Mouse (Mus musculus) granulocyte monocyte progenitor cell, adult 5-6 weeks (primary cell): ENCODE measurements around the gene Ssna1. TPM values are rescaled to one million over a fixed set of nuclear protein-coding genes. Genes with fewer than 3 reads are reported as not detected.
"Not testable (repeated sequence)": the region's sequence is repeated elsewhere in the genome, so short reads cannot be mapped to it uniquely, and the experiment has no call there.

Experiments
- ATAC-seq: replicated peaks from 2 replicates; pipeline ENCODE4 v1.8.0; 2016; ENCODE audit warnings: mild to moderate bottlenecking, moderate TSS enrichment, inconsistent platforms; ENCODE audit not compliant: poor library complexity, severe bottlenecking
- total RNA-seq, 2 experiments: library from RNA; stranded (forward) in 1 of 2; stranded (reverse) in 1 of 2; fragments of 200-712, 200-1000 nt in 1 of 2; fragments of >200 nt in 1 of 2; fragmentation: Nextera tagmentation in 1 of 2; gene quantifications; 2 replicates each; pipeline ENCODE4 v1.2.3; 2014 to 2017

The Ssna1 gene
- total RNA-seq, 2 experiments from 2014 or later: 84.1 to 120 TPM

- ATAC-seq: peak; percentile 20
Measured at GRCm38 (mm10) chr2:25262795-25263622, 9.2 kb downstream of the Ssna1 start.

- ATAC-seq: peak; percentile 89
Measured at GRCm38 (mm10) chr2:25262291-25262767, 9.9 kb downstream of the Ssna1 start, which contains the start of gene Tprn. TSS of gene Tprn (plus strand) at chr2:25262618.

- ATAC-seq: no peak
Measured at GRCm38 (mm10) chr2:25261870-25262269, 10.4 kb downstream of the Ssna1 start.

DNA sequence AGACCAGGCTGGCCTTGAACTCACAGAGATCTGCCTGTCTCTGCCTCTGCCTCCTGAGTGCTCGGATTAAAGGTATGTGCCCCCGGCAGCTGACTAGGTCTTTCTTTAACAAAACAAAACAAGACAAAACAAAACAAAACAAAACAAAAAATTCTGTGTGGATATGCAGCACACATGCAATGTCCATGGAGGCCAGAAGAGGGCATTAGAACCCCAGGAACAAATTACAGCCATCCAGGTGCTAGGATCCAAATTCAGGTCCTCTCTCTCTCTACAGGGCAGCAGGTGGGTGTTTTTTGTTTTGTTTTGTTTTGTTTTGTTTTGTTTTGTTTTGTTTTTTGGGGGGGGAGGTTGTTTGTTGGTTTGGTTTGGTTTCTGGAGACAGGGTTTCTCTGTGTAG lies 13.4 kb downstream of the Ssna1 start:
- ATAC-seq: no peak

DNA sequence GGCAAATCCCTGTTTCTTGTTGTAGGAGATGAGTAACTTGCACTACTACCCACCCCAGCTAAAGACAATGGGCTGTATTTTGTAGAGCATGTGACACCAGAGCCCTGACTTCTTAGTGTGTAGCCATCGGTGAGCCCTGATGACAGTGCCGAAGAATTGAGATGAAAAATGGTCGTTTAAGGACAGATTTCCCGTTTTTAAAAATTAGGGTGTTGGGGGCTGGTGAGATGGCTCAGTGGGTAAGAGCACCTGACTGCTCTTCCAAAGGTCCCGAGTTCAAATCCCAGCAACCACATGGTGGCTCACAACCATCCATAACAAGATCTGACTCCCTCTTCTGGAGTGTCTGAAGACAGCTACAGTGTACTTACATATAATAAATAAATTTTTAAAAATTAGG lies 15.0 kb downstream of the Ssna1 start:
- not testable (repeated sequence) for ATAC-seq

GRCm38 (mm10) chr2:25256443-25257109 lies 15.7 kb downstream of the Ssna1 start:
- peak; percentile 62 for ATAC-seq

GRCm38 (mm10) chr2:25255284-25255779 lies 16.9 kb downstream of the Ssna1 start, which contains the start of gene Tmem203:
TSS of gene Tmem203 (plus strand) at chr2:25255439.
- peak; percentile 91 for ATAC-seq

GRCm38 (mm10) chr2:25252331-25252730 lies 19.9 kb downstream of the Ssna1 start:
- no peak for ATAC-seq

DNA sequence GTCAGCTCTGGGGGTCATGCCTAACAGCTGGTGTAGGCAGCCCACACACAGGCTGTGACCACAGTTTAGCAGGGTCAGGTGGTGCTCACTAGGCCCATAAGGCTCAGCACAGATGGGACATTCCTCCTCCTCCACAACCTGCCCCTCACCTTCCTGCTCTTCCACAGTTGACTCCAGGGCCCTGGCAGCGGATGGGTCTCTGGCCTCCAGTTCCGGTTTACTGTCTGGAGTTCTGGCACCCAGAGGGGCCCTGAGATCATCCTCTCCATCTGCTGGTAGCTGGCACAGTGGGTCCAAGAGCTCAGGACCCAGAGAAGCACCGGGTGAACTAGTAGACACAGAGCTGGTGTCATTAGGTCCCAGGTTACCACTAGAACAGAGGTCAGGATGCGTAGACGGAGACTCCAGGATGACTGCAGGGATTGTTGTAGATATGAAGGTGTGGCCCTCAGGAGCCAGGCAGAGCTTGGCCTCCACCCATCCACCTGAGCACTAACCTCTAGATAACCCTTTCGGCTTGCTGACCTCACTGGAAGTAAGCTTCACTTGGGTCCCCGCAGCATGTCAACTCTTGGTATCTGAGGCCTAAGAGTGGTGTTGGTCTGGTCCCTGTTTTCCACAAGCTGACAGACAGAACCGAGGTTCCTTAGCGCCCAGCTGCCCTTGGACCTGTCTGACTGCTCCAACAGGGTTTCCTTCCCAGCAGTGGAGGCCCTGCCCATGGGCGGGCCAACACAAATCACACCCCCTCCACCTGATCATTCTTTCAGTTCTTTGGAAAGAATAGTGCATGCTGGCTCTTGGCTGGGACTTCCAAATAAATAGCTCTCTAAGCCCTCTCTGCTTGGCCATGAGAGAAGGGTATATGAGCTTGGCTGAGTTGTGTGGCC lies 25.8 kb downstream of the Ssna1 start, which contains the start of gene AL732309.1:
AL732309.1 (minus strand) TSS at position 681 of the 890 bp plus-strand sequence.
- ATAC-seq: no peak

DNA sequence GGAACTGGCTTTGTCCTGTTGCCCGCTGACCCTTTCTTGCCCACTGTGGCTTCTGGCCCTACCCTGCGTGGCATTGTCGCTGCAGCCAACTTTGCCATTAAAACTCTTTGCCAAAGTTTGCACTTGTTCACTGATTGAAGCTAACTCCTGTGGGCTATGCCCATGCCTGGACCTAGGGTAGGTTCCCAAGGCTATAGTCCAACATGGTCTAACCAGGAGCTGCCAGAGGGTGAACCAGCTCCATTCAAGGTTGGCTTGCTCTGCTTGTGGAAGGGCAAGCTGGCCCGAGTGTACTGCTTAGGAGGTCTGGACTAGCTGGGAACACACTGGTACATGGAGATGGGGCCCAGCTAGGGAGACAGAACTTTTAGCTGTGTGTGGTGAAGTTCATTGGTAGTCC lies 28.1 kb downstream of the Ssna1 start:
- ATAC-seq: no peak

DNA sequence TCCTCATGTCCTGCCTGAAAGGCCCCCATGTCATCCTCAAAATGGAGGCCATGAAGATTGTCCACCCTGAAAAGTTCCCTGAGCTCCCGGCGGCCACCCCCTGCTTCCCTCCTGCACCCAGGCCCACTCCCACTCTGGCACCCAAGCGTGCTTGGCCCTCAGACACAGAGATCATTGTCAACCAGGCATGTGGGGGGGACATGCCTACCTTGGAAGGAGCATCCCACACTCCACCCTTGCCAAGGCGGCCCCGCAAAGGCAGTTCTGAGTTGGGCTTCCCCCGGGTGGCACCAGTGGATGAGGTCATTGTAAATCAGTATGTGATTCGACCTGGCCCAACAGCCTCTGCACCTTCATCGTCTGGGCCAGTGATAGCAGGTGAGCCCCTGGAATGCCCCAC lies 28.9 kb downstream of the Ssna1 start:
- no peak for ATAC-seq

DNA sequence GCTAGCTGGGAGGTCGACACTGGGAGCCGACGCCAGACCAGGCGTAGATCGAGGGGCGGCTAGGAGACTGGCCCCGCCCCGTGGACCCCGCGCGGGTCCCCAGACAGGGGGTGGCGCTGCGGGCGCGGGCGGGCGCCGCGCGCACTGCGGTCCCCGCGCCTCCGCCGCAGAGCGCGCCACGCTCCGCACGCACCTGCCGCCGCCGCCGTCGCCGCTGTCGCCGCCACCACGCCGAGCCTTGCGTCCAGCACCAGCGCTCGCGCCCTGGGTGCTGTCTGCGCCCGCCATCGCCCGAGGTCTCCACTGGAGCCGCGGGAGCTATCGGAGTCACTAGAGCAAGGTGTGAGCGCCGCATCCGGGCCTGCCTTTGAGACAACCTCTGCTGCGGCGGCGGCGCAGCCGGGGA lies 30.1 kb downstream of the Ssna1 start, which contains the start of the genes Rnf208 and Cysrt1:
Rnf208 (plus strand) TSS at position 155 of the 406 bp plus-strand sequence.
Cysrt1 (minus strand) TSS at position 352 of the 406 bp plus-strand sequence.
- no peak for ATAC-seq

DNA sequence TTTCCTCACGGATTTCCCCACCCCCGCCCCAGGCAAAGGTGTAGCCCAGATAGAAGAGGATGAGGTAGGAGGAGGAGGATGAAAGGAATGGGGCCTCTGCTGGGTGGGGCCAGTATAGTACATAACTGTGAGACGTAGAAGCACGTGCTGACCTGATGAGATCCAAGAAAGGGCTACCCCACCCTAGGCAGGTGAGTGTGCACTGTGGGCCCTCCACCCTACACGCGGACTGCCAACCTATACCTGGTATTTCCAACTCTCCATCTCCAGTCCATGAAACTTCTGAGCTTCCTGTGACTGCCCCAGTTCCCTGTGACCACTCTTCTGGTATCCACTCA lies 30.8 kb downstream of the Ssna1 start:
- no peak for ATAC-seq

- peak; percentile 82 for ATAC-seq
Measured at GRCm38 (mm10) chr2:25240723-25241437, 31.4 kb downstream of the Ssna1 start.

- ATAC-seq: no peak
Measured at GRCm38 (mm10) chr2:25240310-25240709, 31.9 kb downstream of the Ssna1 start.

GRCm38 (mm10) chr2:25239766-25240165 lies 32.5 kb downstream of the Ssna1 start:
- no peak for ATAC-seq

GRCm38 (mm10) chr2:25238106-25238505 lies 34.1 kb downstream of the Ssna1 start:
- ATAC-seq: no peak

GRCm38 (mm10) chr2:25237522-25237921 lies 34.7 kb downstream of the Ssna1 start:
- ATAC-seq: no peak

- no peak for ATAC-seq
Measured at GRCm38 (mm10) chr2:25236614-25237013, 35.6 kb downstream of the Ssna1 start, which contains the start of gene Rnf224. TSS of gene Rnf224 (minus strand) at chr2:25236787.
